Mouse (Mus musculus): ENCODE results near the gene Mybpc2. TPM values are rescaled to one million over a fixed set of nuclear protein-coding genes. Genes with fewer than 3 reads are reported as not detected.

The Mybpc2 gene
- total RNA-seq (2021): 10 to 100 TPM; 10.2 to 10.8 TPM
- long read RNA-seq, experiment 1, transcript Mybpc2-201 (28 exons, 3,611 nt): major isoform, 16 of 22 reads
- long read RNA-seq, experiment 1, partial matches to known transcripts: 5 of 22 reads
- long read RNA-seq, experiment 1, other reads (novel, unspliced or antisense): 1 of 22 reads
- long read RNA-seq, experiment 2, transcript Mybpc2-201 (28 exons, 3,611 nt): major isoform, 6 of 9 reads
- long read RNA-seq, experiment 2, partial matches to known transcripts: 3 of 9 reads
- long read RNA-seq, experiment 2, other reads (novel, unspliced or antisense): 0 of 9 reads

GRCm38 (mm10) chr7:44524502-44524901 is at the start of gene Mybpc2:
Gene Mybpc2 (minus strand): TSS chr7:44524656.
- DNase-seq: peak; percentile 47 to 55

GRCm38 (mm10) chr7:44572956-44573484 is 48.6 kb upstream of the Mybpc2 start:
- no peak for DNase-seq

- DNase-seq: no peak
Measured at GRCm38 (mm10) chr7:44572213-44572701, 47.8 kb upstream of the Mybpc2 start, which contains the start of gene Napsa. Gene Napsa (plus strand): TSS chr7:44572380.

GRCm38 (mm10) chr7:44571811-44572210 is 47.4 kb upstream of the Mybpc2 start:
- DNase-seq: no peak

GRCm38 (mm10) chr7:44570989-44571388 is 46.5 kb upstream of the Mybpc2 start:
- DNase-seq: no peak

- DNase-seq: no peak
Measured at GRCm38 (mm10) chr7:44568803-44569202, 44.3 kb upstream of the Mybpc2 start.

- DNase-seq: no peak
Measured at GRCm38 (mm10) chr7:44565414-44565813, 41.0 kb upstream of the Mybpc2 start.

GRCm38 (mm10) chr7:44564486-44564885 is 40.0 kb upstream of the Mybpc2 start:
- DNase-seq: no peak

- no peak for DNase-seq
Measured at GRCm38 (mm10) chr7:44563284-44563683, 38.8 kb upstream of the Mybpc2 start.

GRCm38 (mm10) chr7:44560435-44561400 is 36.3 kb upstream of the Mybpc2 start:
- DNase-seq: peak; percentile 64 to 88

- no peak for DNase-seq
Measured at GRCm38 (mm10) chr7:44557629-44558028, 33.2 kb upstream of the Mybpc2 start.

GRCm38 (mm10) chr7:44553826-44554225 is 29.4 kb upstream of the Mybpc2 start, which contains the start of gene Nr1h2:
Gene Nr1h2 (minus strand): TSS chr7:44553951.
- DNase-seq: peak; percentile 98

GRCm38 (mm10) chr7:44553196-44553764 is 28.8 kb upstream of the Mybpc2 start:
- DNase-seq: peak; percentile 65 to 75

- no peak for DNase-seq
Measured at GRCm38 (mm10) chr7:44552141-44552908, 27.9 kb upstream of the Mybpc2 start.

- DNase-seq: no peak
Measured at GRCm38 (mm10) chr7:44551731-44552130, 27.3 kb upstream of the Mybpc2 start.

GRCm38 (mm10) chr7:44551301-44551700 is 26.8 kb upstream of the Mybpc2 start:
- DNase-seq: no peak

- no peak for DNase-seq
Measured at GRCm38 (mm10) chr7:44550409-44550678, 25.9 kb upstream of the Mybpc2 start.

GRCm38 (mm10) chr7:44549621-44550408 is 25.4 kb upstream of the Mybpc2 start:
- no peak for DNase-seq

- DNase-seq: peak; percentile 99 to 100
Measured at GRCm38 (mm10) chr7:44548497-44549087, 24.1 kb upstream of the Mybpc2 start, which contains the start of gene Pold1. Gene Pold1 (minus strand): TSS chr7:44548849.

- DNase-seq: no peak
Measured at GRCm38 (mm10) chr7:44547725-44548124, 23.3 kb upstream of the Mybpc2 start.
